Mouse (Mus musculus): Measurements from ENCODE around the gene AL732309.1. TPM values are rescaled to one million over a fixed set of nuclear protein-coding genes. Genes with fewer than 3 reads are reported as not detected.

AL732309.1 gene
- polyA plus RNA-seq, 1 experiment: 7.0 TPM

DNA sequence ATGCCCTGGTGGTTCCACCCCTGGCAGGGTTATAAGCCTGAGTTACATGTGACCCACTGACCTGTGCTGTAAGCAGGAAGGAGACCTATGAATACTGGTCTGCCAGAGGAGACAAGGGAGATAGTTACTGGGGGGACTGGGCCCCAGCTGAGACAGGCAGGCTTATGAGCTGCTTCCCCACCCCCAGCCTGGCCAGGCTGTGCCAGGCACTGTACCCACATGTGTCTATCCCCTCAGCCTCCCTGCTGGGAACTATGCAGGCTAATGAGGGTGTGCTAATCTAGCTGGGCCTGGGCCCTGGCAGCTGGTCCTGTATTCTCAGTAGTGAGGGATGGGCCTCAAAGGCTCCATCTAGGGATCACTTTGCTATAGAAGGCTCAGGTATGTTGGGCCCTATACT is 20.6 kb upstream of the AL732309.1 start:
- TF ChIP-seq POLR2A (IDR thresholded peaks at IDR 0.05; ENCODE audit: control insufficient read depth, low read depth, low read length) (no peak), CTCF (IDR thresholded peaks at IDR 0.05; ENCODE audit: control insufficient read depth, insufficient read depth, insufficient replicate concordance, low read depth, low read length) (no peak)
- H3K4me3 ChIP-seq (ENCODE audit: control insufficient read depth, low read depth, low read length): no peak overlapping the region
- H3K4me1 ChIP-seq (ENCODE audit: control insufficient read depth, insufficient read depth, low read length): peaks cover 22% of the 10 kb centered on the region

DNA sequence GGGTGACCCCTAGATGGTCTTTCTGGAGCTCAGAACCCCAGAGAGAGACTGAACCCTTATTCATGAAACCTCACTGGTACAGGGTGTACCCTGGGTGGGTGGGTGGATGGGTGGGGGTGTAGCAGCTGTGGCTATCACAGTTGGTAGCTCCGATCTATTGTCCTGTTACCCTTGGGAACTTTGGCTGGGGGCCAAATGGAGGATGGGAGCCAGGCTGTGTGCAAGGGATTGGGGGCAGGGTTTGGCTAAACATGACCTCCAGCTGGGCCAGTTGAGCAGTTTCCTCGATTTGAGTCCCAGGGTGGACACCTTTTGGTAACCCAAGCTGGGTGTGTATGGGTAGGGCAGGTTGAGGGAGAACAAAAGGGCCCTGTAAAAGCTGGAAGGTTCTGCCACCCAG is 20.1 kb upstream of the AL732309.1 start:
- no peak overlapping the region for H3K4me3 ChIP-seq (ENCODE audit: control insufficient read depth, low read depth, low read length)

More for the DNA sequence above, 20.6 kb upstream of the AL732309.1 start:
- Histone ChIP-seq H3K27me3 (ENCODE audit: control insufficient read depth, insufficient read depth, low read length) (no peaks in the 10 kb centered on the region), H3K36me3 (ENCODE audit: control insufficient read depth, insufficient read depth, low read length) (no peaks in the 10 kb centered on the region; the same call in 1 of the 2 replicates), H3K27ac (ENCODE audit: control insufficient read depth, insufficient read depth, low read depth, low read length) (no peak overlapping the region)

DNA sequence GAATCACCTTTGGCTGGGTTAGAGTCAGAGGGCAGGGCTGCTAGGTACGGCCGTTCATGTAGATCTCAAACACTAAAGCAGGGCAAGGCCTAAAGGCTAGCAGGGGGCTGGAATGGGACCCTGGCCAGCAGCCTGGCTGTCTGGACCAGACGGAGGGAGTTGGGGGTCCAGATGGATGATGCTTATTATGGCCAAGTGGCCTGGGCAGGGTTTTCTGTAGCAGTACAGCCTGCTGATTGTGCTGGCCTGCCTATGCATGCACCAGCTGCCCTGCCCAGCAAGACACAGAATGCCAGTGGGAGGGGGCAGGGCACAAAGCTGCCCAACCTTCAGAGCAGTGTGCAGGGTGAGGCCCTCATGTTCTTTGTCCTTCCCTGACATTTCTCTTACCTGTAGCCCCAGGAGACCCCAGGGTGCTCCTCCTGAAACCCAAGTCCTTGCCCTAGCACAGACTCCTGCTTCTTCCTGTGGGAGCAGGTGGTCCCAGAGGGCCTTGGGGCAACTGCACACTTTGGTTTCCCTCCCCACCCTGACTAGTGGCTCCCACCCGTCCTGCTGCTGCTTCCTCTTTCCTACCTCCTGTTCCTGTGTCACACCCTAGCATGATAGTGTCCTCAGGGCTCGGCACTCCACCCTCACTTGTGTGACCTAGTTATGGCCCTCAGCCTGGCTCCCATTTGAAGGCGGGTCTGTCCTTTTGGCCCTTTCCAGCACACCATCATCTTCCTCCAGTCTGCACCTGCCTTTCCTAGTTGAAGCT is 19.4 kb upstream of the AL732309.1 start:
- Histone ChIP-seq H3K27me3 (ENCODE audit: control insufficient read depth, insufficient read depth, low read length) (no peaks in the 10 kb centered on the region), H3K27ac (ENCODE audit: control insufficient read depth, insufficient read depth, low read depth, low read length) (no peak overlapping the region), H3K4me1 (ENCODE audit: control insufficient read depth, insufficient read depth, low read length) (peaks cover 24% of the 10 kb centered on the region), H3K36me3 (ENCODE audit: control insufficient read depth, insufficient read depth, low read length) (no peaks in the 10 kb centered on the region; the same call in 1 of the 2 replicates), H3K4me3 (ENCODE audit: control insufficient read depth, low read depth, low read length) (peak overlapping the region; percentile 47)
- TF ChIP-seq CTCF (IDR thresholded peaks at IDR 0.05; ENCODE audit: control insufficient read depth, insufficient read depth, insufficient replicate concordance, low read depth, low read length) (no peak), POLR2A (IDR thresholded peaks at IDR 0.05; ENCODE audit: control insufficient read depth, low read depth, low read length) (no peak)

More for the DNA sequence above, 20.1 kb upstream of the AL732309.1 start:
- Histone ChIP-seq H3K27ac (ENCODE audit: control insufficient read depth, insufficient read depth, low read depth, low read length) (no peak overlapping the region), H3K36me3 (ENCODE audit: control insufficient read depth, insufficient read depth, low read length) (no peaks in the 10 kb centered on the region; the same call in 1 of the 2 replicates), H3K27me3 (ENCODE audit: control insufficient read depth, insufficient read depth, low read length) (no peaks in the 10 kb centered on the region), H3K4me1 (ENCODE audit: control insufficient read depth, insufficient read depth, low read length) (peaks cover 25% of the 10 kb centered on the region)
- TF ChIP-seq CTCF (IDR thresholded peaks at IDR 0.05; ENCODE audit: control insufficient read depth, insufficient read depth, insufficient replicate concordance, low read depth, low read length) (no peak), POLR2A (IDR thresholded peaks at IDR 0.05; ENCODE audit: control insufficient read depth, low read depth, low read length) (no peak)

DNA sequence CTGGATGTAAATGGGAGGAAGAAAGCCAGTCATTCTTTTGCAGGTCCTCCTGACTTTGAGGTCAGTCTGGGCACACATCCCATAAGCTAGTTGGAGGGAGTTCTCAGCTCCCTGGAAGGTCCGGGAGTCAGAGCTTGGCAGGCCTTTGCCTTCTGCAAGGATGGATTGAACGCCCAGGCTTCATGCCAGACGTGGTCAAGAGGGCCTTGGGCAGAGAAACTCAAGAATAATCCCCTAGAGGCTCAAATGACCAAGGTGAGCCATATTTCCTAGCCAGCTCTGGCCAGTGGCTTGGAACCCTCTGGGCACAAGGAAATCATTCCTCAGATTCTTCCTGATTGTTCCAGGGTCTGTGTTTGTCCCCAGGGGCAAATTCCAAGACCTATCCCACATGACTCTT is 18.2 kb upstream of the AL732309.1 start:
- Histone ChIP-seq H3K4me3 (ENCODE audit: control insufficient read depth, low read depth, low read length) (peak overlapping the region; percentile 91), H3K4me1 (ENCODE audit: control insufficient read depth, insufficient read depth, low read length) (peaks cover 24% of the 10 kb centered on the region), H3K27me3 (ENCODE audit: control insufficient read depth, insufficient read depth, low read length) (no peaks in the 10 kb centered on the region), H3K27ac (ENCODE audit: control insufficient read depth, insufficient read depth, low read depth, low read length) (no peak overlapping the region), H3K36me3 (ENCODE audit: control insufficient read depth, insufficient read depth, low read length) (no peaks in the 10 kb centered on the region; the same call in 1 of the 2 replicates)
- no peak for TF ChIP-seq CTCF (IDR thresholded peaks at IDR 0.05; ENCODE audit: control insufficient read depth, insufficient read depth, insufficient replicate concordance, low read depth, low read length)
- TF ChIP-seq POLR2A (IDR thresholded peaks at IDR 0.05; ENCODE audit: control insufficient read depth, low read depth, low read length): no peak

DNA sequence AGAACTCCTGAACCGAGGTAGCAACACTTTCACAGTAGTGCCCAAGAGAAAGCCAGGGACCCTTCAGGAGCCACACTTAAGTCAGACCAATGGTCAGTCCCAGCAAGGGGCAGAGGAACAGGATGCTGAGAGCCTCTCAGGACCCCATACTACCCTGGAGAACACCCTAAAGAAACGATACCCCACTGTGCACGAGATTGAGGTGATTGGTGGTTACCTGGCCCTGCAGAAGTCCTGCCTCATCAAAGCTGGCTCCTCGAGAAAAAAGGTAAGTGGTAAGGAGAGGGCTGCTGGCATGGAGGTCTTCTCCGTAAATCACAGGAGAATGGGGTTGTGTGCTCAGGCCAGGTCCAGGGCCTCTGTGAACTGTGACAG is 17.6 kb upstream of the AL732309.1 start:
- Histone ChIP-seq H3K36me3 (ENCODE audit: control insufficient read depth, insufficient read depth, low read length) (no peaks in the 10 kb centered on the region; the same call in 1 of the 2 replicates), H3K27ac (ENCODE audit: control insufficient read depth, insufficient read depth, low read depth, low read length) (peak overlapping the region; percentile 41; the same call in 1 of the 2 replicates), H3K4me3 (ENCODE audit: control insufficient read depth, low read depth, low read length) (peak overlapping the region; percentile 91), H3K27me3 (ENCODE audit: control insufficient read depth, insufficient read depth, low read length) (no peaks in the 10 kb centered on the region), H3K4me1 (ENCODE audit: control insufficient read depth, insufficient read depth, low read length) (peaks cover 24% of the 10 kb centered on the region)
- TF ChIP-seq CTCF (IDR thresholded peaks at IDR 0.05; ENCODE audit: control insufficient read depth, insufficient read depth, insufficient replicate concordance, low read depth, low read length) (no peak), POLR2A (IDR thresholded peaks at IDR 0.05; ENCODE audit: control insufficient read depth, low read depth, low read length) (no peak)

DNA sequence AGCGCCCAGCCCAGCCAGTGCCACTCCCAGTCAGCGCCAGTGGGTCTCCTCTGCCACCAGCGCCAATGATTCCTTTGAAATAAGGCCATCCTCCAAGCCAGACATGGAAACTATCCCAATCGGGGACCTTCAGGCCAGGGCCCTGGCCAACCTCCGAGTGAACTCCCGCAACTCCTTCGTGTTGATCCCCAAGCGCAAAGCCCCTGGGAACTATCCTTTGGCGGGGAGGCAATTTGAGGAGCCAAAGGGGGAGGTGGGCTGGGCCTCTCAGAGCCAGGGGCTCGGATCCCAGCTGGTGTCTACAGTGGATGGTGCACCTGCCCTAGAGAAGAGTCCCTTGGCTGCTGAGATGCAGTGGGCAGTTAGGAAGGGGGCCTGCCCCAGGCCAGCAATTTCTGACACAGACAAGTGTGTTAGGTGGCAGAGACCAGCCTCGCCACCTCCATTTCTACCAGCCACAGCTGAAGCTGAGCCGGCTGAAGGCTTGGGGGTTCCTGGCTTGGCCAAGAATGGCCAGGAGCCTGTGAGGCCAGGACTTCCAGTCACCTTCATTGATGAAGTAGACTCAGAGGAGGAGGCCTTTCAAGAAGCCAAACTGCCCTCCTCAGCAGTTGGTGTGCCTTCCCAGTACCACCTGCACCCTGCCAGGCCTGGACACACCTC is 17.1 kb upstream of the AL732309.1 start:
- Histone ChIP-seq H3K27ac (ENCODE audit: control insufficient read depth, insufficient read depth, low read depth, low read length) (peak overlapping the region; percentile 51), H3K4me1 (ENCODE audit: control insufficient read depth, insufficient read depth, low read length) (peaks cover 24% of the 10 kb centered on the region)
- TF ChIP-seq POLR2A (IDR thresholded peaks at IDR 0.05; ENCODE audit: control insufficient read depth, low read depth, low read length): no peak
- TF ChIP-seq CTCF (IDR thresholded peaks at IDR 0.05; ENCODE audit: control insufficient read depth, insufficient read depth, insufficient replicate concordance, low read depth, low read length): no peak

More for the DNA sequence above, 17.1 kb upstream of the AL732309.1 start:
- H3K36me3 ChIP-seq (ENCODE audit: control insufficient read depth, insufficient read depth, low read length): no peaks in the 10 kb centered on the region; the same call in 1 of the 2 replicates
- no peaks in the 10 kb centered on the region for H3K27me3 ChIP-seq (ENCODE audit: control insufficient read depth, insufficient read depth, low read length)
- H3K4me3 ChIP-seq (ENCODE audit: control insufficient read depth, low read depth, low read length): peak overlapping the region; percentile 91

Data from testis, adult 2 months (tissue).